Mouse (Mus musculus): ENCODE results near the gene Dnajc16.
A peak's percentile ranks its signal among the peaks of the same experiment; 100 is the strongest.

Dnajc16 gene

DNA sequence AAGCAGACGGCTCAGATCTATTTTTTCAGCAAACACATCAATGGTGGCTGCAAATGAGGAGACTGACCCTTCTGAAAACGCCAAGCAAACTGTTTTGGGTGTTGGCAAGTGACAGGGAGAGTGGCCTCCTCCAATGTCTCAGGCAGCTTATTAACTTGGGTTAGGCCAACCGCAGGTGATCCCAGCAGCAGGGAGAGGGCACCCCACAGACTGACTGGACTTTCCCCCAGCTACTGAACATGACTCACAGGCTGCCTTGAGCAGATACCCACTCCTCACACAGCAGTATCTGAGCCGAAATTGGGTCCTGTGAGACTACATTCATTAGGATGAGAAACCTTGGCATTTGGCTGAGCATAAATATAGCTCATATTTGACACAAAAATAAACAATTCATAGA is 29.8 kb downstream of the Dnajc16 start:
- no peak for DNase-seq

DNA sequence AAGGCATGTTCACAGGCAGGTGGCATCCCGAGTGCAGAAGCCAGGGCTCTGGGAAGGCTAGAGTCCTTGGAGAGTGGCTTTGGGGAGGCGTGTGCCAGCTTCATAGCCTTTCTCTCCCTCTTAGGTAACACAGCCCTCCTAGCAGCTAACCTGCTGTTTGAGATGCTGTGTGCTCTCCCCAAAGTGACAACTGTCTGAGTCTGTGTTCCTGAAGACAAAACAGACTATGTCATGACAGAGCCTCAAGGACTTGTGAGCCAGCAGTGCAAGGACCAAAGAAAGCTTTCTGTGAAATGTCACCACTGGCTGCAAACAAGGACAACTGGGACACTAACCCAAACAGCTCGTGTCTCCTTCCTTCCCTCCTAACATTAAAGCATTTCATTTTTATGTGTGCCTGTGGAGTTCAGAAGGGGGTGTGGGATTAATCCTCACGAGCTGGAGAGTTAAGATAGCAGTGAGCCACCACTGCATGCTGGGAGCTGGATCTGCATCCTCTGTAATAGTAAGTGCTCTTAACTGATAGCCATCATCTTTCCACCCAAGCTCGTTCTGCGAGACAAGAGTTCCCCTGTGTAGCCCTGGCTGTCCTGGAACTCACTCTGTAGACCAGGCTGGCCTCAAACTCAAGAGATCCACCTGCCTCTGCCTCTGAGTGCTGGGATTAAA is 31.7 kb downstream of the Dnajc16 start:
- no peak for DNase-seq

DNA sequence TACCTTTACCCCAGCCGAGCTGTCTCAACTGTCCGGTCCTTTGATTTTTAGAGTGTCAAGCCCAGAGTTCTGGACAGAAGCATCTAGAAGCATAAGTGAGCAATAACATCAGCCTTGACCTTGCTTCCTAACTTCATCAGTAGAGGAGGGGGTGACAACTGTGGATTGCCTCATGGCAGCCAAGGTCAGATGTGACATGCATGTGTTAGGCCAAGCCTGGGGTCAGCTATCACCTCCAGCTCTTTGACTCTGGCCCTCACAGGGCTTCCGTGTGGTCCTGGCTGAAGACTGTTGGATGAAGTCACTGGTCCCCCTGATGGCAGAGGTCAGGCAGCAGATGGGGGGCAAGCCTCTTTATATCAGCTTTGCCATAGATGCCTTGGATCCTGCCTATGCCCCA is 33.6 kb downstream of the Dnajc16 start:
- no peak for DNase-seq

DNA sequence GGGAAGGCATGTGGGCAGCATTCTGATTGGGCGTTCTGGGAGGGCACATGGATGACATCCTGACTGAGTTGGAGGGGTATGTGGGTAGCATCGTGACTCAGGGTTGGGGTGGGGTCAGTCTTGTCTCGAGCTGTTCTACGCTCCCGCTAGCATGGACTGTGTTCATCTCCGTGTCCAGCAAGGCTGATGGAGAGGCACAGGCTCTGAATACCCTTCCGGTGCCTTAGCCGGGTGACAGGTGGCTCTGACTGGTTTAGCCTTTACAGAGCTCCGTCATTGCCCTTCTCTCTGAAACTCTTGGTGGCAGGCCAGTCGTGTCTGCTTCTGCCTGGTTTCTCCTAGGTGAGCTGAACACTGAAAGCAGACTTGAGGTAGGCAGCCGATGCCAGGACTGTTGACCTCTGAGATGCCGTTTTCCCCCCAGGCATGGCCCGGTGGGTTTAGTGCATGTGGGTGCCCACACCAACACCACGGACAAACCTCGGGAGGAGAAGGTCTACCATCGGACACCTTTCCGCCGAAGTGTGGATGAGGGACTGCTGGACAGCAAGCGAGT is 35.3 kb downstream of the Dnajc16 start:
- no peak for DNase-seq

DNA sequence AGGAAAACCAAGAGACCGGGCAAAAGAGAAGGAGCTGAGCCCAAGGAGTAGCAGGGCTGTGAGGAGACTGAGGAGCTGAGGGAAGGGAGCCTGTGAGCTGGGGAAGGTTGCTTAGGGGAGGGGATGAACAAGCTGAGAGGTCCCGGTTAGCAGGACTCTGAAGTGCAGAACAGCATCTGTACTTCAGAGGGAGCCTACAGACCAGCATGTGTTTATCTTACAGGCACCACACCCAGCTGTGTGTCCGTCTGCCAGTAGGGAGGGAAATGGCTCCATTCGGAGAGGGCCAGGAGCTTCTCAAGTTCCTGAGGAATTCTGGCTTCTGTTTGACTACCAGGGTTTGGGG is 38.7 kb downstream of the Dnajc16 start:
- no peak for DNase-seq

DNA sequence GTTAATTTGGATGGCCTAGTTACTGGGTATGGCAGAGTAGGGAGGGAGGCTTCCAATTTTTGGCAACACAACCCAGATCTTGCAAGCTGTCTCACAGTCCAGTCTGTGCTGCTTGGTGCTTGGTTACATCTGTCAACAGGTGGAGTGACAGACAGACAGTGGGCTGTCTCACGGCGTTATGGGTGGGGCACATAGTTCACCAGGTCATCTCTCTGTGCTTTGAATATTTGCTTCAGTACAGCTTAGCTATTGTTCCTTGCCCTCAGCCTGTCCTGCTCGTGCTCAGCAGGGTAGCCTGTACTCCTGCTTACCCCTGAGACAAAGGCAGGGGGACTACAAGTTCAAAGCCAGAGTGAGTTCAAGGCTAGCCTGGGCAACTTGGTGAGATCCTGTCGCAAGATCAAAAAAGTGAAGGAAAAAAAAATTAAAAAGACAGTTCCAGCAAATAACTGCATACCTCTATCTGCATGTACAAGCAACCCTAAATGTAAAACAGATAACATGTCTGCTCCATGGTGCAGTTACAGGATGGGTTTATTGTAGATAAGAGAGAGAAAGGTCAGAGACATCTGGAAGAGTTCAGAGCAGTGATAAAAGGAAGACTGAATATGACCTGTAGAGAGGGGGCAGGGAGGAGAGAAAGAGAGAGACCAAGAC is 39.2 kb downstream of the Dnajc16 start:
- DNase-seq: peak; percentile 29

DNA sequence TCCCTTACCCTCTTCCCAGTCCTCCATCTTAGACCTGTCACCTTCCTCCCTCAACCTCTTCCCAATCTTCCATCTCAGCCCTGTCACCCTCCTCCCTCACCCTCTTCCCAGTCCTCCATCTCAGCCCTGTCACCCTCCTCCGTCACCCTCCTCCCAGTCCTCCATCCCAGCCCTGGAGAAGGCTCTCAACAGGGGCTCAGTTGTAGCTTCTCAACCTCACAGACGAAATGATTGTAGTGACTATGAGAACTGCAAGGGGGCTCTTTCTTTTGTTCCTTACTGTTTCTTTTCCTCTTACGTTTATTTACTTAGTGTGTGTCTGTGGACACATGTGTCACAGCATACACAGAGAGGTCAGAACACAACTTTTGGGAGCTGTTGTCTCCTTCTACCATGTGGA is 39.9 kb downstream of the Dnajc16 start:
- no peak for DNase-seq

DNA sequence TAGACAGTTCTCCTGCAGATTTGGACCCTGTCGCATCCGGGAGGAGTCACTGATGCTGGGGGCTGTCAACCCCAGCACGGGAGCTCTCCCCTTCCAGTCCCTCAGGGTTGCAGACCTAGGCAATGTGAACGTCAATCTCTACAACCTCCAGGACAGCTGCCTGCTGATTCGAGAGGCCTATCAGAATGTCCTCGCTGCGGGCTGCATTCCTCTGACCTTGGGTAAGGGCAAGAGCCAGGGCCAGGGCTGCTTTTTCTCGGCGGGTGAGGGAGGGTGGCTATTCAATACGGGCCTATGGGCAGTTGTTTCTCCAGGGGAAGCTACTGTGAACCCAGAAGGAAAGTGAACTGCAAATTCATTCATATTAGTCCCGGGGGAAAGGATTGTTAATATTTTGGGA is 41.2 kb downstream of the Dnajc16 start:
- no peak for DNase-seq

DNA sequence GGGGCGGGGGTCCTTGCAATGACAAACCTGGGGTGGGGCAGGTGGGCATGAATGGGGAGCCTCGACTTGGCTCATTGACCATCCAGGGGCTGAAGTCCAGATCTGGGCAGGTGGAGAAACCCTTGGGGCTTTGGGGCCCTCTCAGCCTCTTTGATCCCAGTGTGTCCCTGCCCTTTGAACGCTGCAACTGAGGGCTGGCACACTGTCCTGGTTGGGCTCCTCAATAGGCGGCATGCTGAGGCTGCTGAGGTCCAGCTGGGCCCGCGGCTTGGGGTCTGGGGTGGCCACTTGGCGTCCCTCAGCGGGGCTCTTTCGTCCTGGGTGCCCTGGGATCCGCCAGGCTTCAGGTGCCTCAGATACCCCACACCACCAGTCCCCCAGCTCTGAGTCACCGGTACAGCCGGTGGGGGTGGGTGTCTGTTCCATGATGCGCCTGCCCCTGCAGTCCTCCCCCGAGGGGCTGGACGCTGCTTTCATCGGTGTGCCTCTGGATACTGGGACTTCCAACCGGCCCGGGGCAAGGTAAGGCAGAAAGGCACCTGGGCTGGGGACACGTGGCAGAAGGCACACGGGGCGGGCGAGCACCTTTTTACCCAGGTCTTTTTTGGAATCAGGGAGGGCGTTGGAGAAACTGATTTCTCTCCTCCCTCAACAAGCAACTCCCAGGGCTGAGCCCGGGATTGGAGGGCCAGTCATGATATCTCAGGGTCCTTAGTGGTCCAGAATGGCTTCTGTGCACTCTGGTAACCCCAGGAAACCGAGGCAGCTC is 44.0 kb downstream of the Dnajc16 start, which contains the start of gene Agmat:
TSS of gene Agmat (plus strand) at position 95 of the 769 bp plus-strand sequence.
- DNase-seq: no peak

DNA sequence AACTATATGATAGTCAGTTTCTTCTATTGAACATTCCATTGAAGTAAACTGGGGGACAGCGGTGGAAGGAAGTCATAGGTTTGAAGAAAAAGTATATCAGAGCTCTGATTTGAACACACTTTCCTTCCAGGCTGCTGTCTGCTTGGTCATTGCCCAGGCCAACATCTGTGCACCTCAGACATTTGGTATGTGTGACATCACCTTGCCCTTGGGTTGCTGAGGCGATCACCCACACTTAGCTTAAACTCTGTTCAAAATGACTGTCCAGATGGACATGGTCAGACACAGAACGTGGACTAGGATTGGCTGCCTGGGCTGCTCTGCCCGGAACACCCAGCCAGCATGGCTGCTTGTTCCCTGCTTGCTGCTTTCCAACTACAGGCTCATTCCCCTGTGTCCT is 48.4 kb downstream of the Dnajc16 start:
- DNase-seq: no peak

DNA sequence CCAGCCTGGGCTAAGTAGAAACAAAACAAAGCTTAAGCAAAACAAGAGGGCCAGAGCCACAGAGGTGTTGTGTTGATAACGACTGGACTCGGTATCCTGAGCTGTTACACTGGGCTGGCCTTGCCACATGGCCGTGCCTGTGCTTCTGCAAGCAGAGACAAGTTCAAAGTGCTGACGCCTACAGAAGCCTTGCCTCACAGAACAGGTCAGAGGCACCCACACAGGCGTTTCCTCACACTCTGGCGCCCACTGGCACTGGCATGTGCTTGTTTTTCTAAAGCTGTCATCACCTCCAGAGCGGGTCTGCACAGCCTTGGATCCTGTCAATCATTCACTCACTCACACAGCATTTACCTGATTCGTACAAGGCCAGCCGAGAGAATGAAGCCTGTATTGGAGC is 48.9 kb downstream of the Dnajc16 start:
- no peak for DNase-seq

DNA sequence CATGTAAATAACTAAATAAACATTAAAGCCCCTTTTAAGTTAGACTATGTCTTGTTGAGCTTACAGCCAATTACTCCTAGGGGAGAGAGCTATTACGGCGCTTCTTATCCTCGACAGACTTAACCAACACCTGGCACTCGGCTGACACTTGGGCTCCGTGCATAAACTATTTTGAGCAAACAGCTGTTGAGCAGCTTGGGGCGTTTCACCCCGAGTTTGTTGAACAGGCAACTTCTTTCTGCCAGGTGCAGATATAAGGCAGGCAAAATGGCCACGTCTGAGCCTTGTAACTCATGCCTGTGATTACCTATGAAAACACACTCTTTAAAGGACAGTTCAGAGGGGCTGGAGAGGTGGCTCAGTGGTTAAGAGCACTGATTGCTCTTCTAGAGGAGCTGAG is 52.7 kb downstream of the Dnajc16 start:
- no peak for DNase-seq

DNA sequence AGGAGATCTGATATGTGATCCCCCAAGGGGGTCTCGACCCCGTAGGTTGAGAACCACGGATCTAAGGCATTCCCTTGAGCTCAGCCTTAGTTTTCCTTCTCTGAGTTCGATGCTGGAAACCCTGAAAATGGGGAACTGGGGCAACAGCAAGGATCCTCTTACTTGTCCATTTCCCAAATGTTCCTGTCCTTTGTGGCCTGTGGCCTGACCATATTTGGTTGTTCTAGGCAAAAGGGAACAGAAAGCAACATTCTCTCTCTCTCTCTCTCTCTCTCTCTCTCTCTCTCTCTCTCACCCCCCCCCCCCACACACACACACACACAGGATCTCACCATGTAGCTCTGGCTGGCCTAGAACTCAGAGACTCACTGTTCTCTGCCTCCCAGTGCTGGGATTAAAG is 53.9 kb downstream of the Dnajc16 start:
- DNase-seq: no peak

DNA sequence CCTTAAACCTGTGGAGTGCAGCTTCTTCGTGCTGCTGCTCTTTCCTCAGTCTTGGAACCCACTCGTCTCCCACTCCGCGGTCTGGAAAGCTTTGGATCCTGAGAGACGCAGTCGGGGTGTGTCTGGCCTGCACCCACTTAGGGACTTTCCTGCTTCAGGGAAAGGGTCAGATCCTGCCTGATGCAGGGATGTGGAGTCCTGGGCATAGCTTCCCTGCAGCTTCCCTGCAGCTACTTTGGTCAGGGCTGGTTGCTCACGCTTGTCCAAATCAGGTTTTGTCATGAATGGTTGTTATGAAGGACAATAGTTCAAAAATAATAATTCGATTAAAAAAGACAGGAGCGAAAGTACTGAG is 55.5 kb downstream of the Dnajc16 start:
- no peak for DNase-seq

DNA sequence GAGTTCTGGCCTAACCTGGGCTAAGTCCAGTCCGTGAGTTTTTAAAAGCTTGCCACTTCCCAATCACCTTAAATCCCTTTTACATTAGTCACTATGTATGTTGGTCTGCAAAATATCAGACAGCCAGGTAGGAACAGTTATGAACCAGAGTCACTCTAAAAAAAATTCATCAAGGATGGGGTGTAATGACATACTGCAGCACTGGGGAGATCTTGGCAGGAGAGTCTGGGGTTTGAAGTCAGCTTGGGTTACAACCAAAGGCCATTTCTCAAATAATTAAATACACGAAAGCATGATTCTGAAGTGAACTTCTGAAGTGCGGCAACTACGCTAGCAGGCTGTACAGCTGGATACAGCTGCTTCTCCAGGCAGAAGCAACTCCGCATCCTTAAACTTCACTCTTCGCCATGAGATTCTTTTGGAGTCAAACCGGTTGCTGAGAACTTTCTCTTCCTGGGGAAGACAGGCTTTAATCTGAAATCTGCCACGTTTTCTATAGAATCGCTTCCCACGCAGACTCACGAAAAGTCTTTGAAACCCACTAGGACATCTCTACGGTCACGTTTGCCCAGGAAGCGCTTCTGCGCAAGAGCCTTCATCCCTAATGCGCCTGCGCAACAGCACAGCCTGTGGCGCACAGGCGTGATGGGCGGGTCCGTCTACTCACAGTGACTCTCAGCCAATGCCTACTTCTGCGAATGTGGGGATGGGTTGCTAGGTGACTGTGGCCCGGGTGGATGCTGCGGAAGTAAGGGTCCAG is 56.1 kb downstream of the Dnajc16 start:
- DNase-seq: peak; percentile 96

DNA sequence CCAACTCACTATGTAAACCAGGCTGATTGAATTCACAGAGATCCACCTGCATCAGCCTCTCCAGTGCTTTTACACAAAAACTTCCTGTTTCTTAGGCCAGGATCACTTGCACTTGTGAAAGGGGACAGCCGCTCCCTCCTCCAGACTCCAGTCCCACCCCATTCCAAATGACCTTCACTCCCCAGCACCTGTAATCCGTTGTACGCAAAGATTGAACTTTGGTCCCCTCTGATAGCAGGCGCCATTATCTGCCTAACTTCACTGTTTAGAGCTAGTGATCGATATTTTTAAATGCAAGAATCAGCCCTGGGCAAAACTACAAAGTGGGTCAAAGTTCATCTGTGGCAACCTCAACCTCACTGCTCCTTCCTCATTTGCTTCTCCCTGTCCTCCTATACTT is 59.0 kb downstream of the Dnajc16 start:
- no peak for DNase-seq

DNA sequence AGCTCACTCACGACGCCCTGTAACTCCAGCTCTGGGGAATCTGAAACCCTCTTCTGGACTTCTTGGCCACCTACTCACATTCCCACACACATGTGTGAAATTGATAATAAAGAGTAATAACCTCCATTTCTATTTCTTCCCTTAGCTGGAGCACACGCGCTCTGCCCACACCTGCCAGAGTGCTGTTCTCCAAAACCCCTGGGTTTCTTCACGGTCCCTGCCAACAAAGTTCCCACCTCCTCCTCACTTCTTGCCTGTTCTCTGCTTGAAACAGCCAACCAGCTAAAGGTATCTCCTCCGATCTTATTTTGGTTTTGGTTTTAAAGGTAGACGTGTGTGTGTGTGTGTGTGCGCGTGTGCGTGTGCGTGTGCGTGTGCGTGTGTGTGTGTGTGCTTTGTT is 60.3 kb downstream of the Dnajc16 start:
- no peak for DNase-seq

DNA sequence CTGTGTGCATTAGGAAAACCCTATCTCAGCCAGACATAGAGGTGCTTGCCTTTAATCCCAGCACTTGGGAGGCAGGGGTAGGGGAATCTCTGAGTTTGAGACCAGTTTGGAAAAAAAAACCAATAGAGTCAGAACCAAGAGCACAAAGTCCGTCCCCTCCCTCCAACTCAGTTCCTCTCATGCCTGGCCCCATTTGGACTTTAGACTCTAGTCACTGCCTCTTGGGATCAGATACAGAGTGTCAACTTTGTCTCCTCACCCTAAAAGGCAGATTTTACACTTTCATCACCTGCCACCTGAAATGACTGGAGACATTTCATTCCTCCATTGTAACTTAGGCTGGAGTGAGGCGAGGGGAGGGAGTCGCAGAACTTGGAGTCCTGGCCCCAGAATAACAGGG is 61.5 kb downstream of the Dnajc16 start:
- no peak for DNase-seq

DNA sequence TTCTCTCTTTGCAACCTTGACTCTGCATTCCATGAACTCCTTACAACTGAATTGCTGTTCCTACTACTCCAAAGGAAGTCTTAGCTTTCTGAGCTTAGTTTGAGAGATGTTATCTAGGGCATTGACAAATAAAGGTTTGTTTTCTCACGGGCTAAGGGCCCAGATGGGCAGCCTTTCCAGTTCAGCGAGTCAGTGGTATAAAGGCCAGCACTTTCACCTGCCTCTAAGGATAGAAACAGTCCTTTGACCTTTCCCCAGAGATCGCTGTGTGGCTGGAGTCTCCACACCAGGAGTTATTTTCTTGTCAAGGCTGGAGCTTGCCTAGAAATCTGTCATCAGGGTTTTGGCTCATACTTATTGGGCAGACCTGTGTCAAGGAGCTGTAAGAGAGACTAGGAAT is 65.0 kb downstream of the Dnajc16 start:
- DNase-seq: no peak

DNA sequence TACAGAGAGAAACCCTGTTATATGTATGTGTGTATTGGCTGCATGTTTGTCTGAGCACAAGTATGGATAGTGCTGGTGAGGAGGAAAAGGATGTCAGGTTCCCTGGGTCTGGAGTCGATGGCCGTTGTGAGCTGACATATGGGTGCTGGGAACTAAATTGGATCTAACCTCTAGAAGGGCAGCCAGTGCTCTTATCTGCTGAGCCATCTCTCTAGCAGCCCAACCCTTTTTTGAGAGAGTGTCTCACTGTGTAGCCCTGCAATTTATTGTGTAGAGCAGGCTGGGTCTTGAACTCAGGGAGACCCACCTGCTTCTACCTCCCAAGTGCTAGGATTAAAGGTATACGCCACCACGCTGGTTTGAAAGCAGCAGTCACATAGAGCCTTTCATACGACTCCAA is 65.5 kb downstream of the Dnajc16 start:
- no peak for DNase-seq

DNA sequence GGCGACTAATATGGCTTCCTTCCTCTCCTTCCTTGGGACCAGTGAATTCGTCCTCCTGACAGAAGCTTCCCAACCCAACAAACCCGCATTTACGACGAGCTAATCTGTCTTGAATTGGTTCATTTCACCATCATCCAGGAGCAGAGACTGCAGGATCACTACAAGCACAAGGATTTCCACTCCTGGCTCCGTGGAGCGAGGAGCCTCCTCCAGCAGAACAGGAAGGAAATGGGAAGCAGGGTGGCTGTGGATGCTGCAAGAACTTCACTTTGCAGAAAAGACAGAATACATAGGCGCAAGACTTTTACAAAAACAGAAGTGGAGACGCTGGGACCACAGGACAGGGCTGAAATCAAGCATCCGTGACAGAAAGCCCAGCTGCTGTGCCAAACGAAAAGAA is 66.1 kb downstream of the Dnajc16 start:
- no peak for DNase-seq

DNA sequence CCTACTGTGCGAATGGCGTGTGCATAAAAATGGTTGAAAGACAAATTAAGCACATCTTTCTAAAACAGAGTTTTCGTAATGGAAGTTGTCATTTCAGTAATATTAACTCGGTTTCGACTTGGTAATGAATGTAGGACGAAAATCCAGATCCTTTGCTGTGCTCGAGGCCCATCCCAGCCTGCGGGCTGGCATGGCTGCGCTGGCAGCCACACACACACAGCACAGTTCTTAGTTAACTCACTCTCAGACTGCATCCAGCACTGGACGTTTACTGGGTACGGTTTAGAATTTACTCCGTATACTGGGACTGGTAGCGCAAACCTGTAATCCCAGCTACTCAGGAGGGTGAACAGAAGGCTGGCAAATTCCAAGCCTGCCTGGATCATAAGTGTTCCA is 67.1 kb downstream of the Dnajc16 start:
- DNase-seq: no peak
